Mouse (Mus musculus) hindbrain, embryonic 14.5 days (tissue): ENCODE data around the gene Aco1. TPM values are rescaled to one million over a fixed set of nuclear protein-coding genes. Genes with fewer than 3 reads are reported as not detected.

ENCODE experiments used
- ATAC-seq: fragments of 200-750 bp; cut with Nextera tagmentation; 2 replicates; pipeline ENCODE4 v1.8.0; 2017; ENCODE audit warnings: moderate number of reproducible peaks, mild to moderate bottlenecking, moderate TSS enrichment, moderate library complexity; ENCODE audit not compliant: low FRiP score
- DNase-seq: peaks from one replicate; pipeline ENCODE4 v3.0.0-alpha.2; 2015; ENCODE audit warnings: low spot score
- H3K27ac ChIP-seq: fragments of 300-500 bp; sonication (generic); 2 replicates; pipeline ENCODE4 v1.5.1; 2014; ENCODE audit warnings: mild to moderate bottlenecking, moderate library complexity
- H3K27me3 ChIP-seq: fragments of 300-500 bp; sonication (generic); 2 replicates; pipeline ENCODE4 v1.6.1; 2014; ENCODE audit warnings: mild to moderate bottlenecking, low read length, mixed read lengths; ENCODE audit not compliant: control insufficient read depth, insufficient read depth
- H3K36me3 ChIP-seq: fragments of 300-500 bp; sonication (generic); replicated peaks from 2 replicates; pipeline ENCODE4 v1.6.1; 2014; ENCODE audit not compliant: control insufficient read depth, insufficient read depth
- H3K4me1 ChIP-seq: fragments of 300-500 bp; sonication (generic); replicated peaks from 2 replicates; pipeline ENCODE4 v1.6.1; 2014; ENCODE audit warnings: antibody characterized with exemption, low read length, mixed read lengths; ENCODE audit not compliant: control insufficient read depth, insufficient read depth
- H3K4me2 ChIP-seq: fragments of 300-500 bp; sonication (generic); replicated peaks from 2 replicates; pipeline ENCODE4 v1.6.1; 2014; ENCODE audit warnings: mild to moderate bottlenecking, moderate library complexity
- H3K4me3 ChIP-seq: fragments of 300-500 bp; sonication (generic); replicated peaks from 2 replicates; pipeline ENCODE4 v1.5.1; 2014; ENCODE audit warnings: mild to moderate bottlenecking, low read length
- H3K9ac ChIP-seq: fragments of 300-500 bp; sonication (generic); 2 replicates; pipeline ENCODE4 v1.6.1; 2014
- H3K9me3 ChIP-seq: fragments of 300-500 bp; sonication (generic); 2 replicates; pipeline ENCODE4 v1.6.1; 2016; ENCODE audit warnings: low read length; ENCODE audit not compliant: control insufficient read depth
- WGBS: fragments of 180-500 bp; shearing (Covaris S2); extraction: QIAGEN DNeasy Blood & Tissue Kit; methylation state at CpG from one replicate; pipeline ENCODE4 v1.1.7; 2014; 5-methylcytosine and 5-hydroxymethylcytosine counted together
- polyA plus RNA-seq: library from polyadenylated mRNA; unstranded; fragments of >200 nt; fragmentation: Nextera tagmentation; extraction: Ambion mirVana; gene quantifications from 2 replicates; pipeline ENCODE4 v1.2.1, GENCODE M21; 2014

Aco1 gene
- polyA plus RNA-seq, 1 experiment from 2014 or later, result 46.0 TPM

GRCm38 (mm10) chr4:40155467-40155999 lies 12.7 kb downstream of the Aco1 start:
- Histone ChIP-seq H3K9me3 (no peaks in the 10 kb centered on the region), H3K4me3 (no peak overlapping the region), H3K27ac (no peak overlapping the region), H3K27me3 (no peaks in the 10 kb centered on the region), H3K36me3 (no peaks in the 10 kb centered on the region), H3K4me1 (no peaks in the 10 kb centered on the region), H3K4me2 (no peak overlapping the region), H3K9ac (no peak overlapping the region)
- DNase-seq (no peak), ATAC-seq (no peak)
- WGBS, result 93% methylated on average over 13 of the region's 13 CpGs

GRCm38 (mm10) chr4:40156153-40156552 lies 13.3 kb downstream of the Aco1 start:
- Histone ChIP-seq H3K9ac (no peak overlapping the region), H3K27me3 (no peaks in the 10 kb centered on the region), H3K4me2 (no peak overlapping the region), H3K9me3 (no peaks in the 10 kb centered on the region), H3K27ac (no peak overlapping the region), H3K4me3 (no peak overlapping the region), H3K4me1 (no peaks in the 10 kb centered on the region), H3K36me3 (no peaks in the 10 kb centered on the region)
- WGBS, result 87% methylated on average over 2 of the region's 2 CpGs
- ATAC-seq (no peak), DNase-seq (no peak)

GRCm38 (mm10) chr4:40156582-40157499 lies 14.0 kb downstream of the Aco1 start:
- H3K36me3 ChIP-seq, result no peaks in the 10 kb centered on the region
- H3K9ac ChIP-seq, result no peak overlapping the region
- WGBS, result 82% methylated on average over 18 of the region's 18 CpGs
- H3K4me2 ChIP-seq, result no peak overlapping the region
- H3K9me3 ChIP-seq, result no peaks in the 10 kb centered on the region
- DNase-seq, result no peak
- H3K4me1 ChIP-seq, result no peaks in the 10 kb centered on the region
- ATAC-seq, result no peak
- H3K27ac ChIP-seq, result no peak overlapping the region
- H3K27me3 ChIP-seq, result no peaks in the 10 kb centered on the region
- no peak overlapping the region for H3K4me3 ChIP-seq

GRCm38 (mm10) chr4:40157500-40158223 lies 14.8 kb downstream of the Aco1 start:
- DNase-seq (no peak), ATAC-seq (no peak)
- H3K36me3 ChIP-seq, result no peaks in the 10 kb centered on the region
- H3K4me3 ChIP-seq, result no peak overlapping the region
- WGBS, result 86% methylated on average over 5 of the region's 5 CpGs
- H3K9me3 ChIP-seq, result no peaks in the 10 kb centered on the region
- H3K9ac ChIP-seq, result no peak overlapping the region
- no peaks in the 10 kb centered on the region for H3K27me3 ChIP-seq
- H3K4me2 ChIP-seq, result no peak overlapping the region
- H3K27ac ChIP-seq, result no peak overlapping the region
- no peaks in the 10 kb centered on the region for H3K4me1 ChIP-seq

- Histone ChIP-seq H3K9ac (no peak overlapping the region), H3K4me1 (no peaks in the 10 kb centered on the region), H3K27ac (no peak overlapping the region), H3K4me3 (no peak overlapping the region), H3K36me3 (no peaks in the 10 kb centered on the region), H3K27me3 (no peaks in the 10 kb centered on the region), H3K4me2 (no peak overlapping the region), H3K9me3 (no peaks in the 10 kb centered on the region)
- WGBS, result 88% methylated on average over 5 of the region's 5 CpGs
- ATAC-seq (no peak), DNase-seq (no peak)
Measured at GRCm38 (mm10) chr4:40158224-40158540, 15.3 kb downstream of the Aco1 start.

- no peak overlapping the region for H3K4me2 ChIP-seq
- 95% methylated on average over 8 of the region's 8 CpGs for WGBS
- DNase-seq, result no peak
Measured at GRCm38 (mm10) chr4:40160591-40161434, 17.9 kb downstream of the Aco1 start.

GRCm38 (mm10) chr4:40163646-40164045 lies 20.8 kb downstream of the Aco1 start:
- no peak overlapping the region for H3K4me2 ChIP-seq
- ATAC-seq, result no peak
- no peak overlapping the region for H3K9ac ChIP-seq
- H3K4me1 ChIP-seq, result no peaks in the 10 kb centered on the region
- WGBS, result 74% methylated on average over 10 of the region's 10 CpGs
- H3K4me3 ChIP-seq, result no peak overlapping the region
- H3K27me3 ChIP-seq, result no peaks in the 10 kb centered on the region
- no peaks in the 10 kb centered on the region for H3K9me3 ChIP-seq
- no peak overlapping the region for H3K27ac ChIP-seq
- peaks cover 34% of the 10 kb centered on the region for H3K36me3 ChIP-seq
- no peak for DNase-seq

More at GRCm38 (mm10) chr4:40160591-40161434, 17.9 kb downstream of the Aco1 start:
- Histone ChIP-seq H3K4me1 (no peaks in the 10 kb centered on the region), H3K9me3 (no peaks in the 10 kb centered on the region), H3K27me3 (no peaks in the 10 kb centered on the region), H3K36me3 (peaks cover 11% of the 10 kb centered on the region), H3K9ac (no peak overlapping the region), H3K4me3 (no peak overlapping the region), H3K27ac (no peak overlapping the region)
- ATAC-seq, result no peak

- ATAC-seq, result no peak
- Histone ChIP-seq H3K36me3 (peaks cover 54% of the 10 kb centered on the region), H3K27me3 (no peaks in the 10 kb centered on the region), H3K9ac (no peak overlapping the region), H3K4me2 (no peak overlapping the region), H3K27ac (no peak overlapping the region), H3K4me3 (no peak overlapping the region), H3K4me1 (no peaks in the 10 kb centered on the region), H3K9me3 (no peaks in the 10 kb centered on the region)
- WGBS, result 98% methylated on average over 4 of the region's 4 CpGs
- DNase-seq, result no peak
Measured at GRCm38 (mm10) chr4:40171477-40171876, 28.6 kb downstream of the Aco1 start.

- no peak for ATAC-seq
- H3K27ac ChIP-seq, result no peak overlapping the region
- no peak for DNase-seq
- no peak overlapping the region for H3K9ac ChIP-seq
- no peaks in the 10 kb centered on the region for H3K27me3 ChIP-seq
- no peaks in the 10 kb centered on the region for H3K4me1 ChIP-seq
- H3K36me3 ChIP-seq, result peaks cover 51% of the 10 kb centered on the region
- no peak overlapping the region for H3K4me2 ChIP-seq
- WGBS, result 84% methylated on average over 2 of the region's 2 CpGs
- H3K9me3 ChIP-seq, result no peaks in the 10 kb centered on the region
- no peak overlapping the region for H3K4me3 ChIP-seq
Measured at GRCm38 (mm10) chr4:40172336-40172735, 29.5 kb downstream of the Aco1 start.
